Mouse (Mus musculus): ENCODE measurements at regions not wholly inside any gene's neighbourhood (a gene's known extent, or its start where the extent isn't known, plus 50 kb on each side); places are given as distances from the start of the nearest gene placed in this dataset.
A peak's percentile ranks its signal among the peaks of the same experiment; 100 is the strongest.

DNA sequence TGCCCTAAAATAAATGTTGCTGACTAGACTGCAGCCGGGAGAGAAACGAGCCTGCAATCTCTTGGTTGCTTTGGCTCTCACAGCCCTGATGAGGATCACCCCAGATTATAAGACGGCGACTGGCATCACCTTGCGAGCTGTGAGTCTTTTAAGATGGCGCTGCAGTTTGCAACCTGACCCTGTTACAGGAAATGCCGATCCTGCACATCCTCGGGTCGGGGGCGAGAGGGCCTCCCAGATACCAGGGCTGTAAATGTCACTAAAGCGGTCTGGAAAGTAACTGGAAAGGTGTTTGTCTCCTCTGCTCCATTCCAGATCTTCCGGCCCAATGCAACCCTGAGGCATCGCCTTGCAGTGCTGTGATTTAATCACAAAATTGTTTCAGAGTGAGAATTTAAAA, 53.4 kb downstream of the Cartpt start:
- intact Hi-C loops (cut with DNase I): no loop called here
- no peak for DNase-seq

DNA sequence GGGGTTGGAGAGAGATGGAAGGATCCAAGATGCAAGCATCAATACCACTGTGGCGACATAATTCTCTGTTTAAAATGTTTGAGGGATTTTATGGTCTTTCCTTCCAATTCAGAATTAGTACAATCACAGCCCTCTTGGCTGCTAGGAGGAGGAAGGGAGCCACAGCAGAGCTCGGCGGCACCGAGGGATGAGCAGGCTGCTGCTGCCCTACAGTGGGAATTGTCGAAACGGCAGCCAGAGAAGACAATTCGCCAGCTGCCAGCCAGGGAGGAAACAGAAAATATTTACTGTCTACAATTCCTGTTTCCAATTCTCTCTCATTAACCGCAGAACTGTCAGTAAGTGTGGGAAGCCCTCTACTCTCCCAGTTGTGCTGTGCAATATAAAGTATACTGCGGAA, 58.3 kb downstream of the Cartpt start:
- no peak for DNase-seq

DNA sequence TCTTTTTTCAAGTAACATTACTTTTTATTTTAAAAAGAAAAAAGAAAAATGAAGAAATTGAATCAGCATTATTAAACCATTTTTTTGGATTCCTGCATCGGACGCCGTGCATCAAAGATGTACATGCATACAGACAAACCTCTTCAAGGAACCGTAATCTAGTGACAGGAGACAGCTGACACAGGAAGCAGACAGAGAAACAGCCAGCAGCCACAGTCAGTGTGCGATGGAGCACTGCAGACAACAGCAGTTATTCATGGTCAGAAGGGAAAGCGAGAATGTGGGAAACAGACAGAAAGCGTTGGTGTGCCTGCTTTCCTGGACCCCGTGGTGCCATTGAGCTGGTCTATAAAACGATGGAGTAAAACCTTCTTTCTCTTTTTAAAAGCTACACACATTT, 61.4 kb downstream of the Cartpt start:
- intact Hi-C loops (cut with DNase I): loop anchor here (5.0 to 10.0 kb wide), 3 partner anchors 325 to 695 kb away; partner anchors contain the start of gene Map1b
- no peak for DNase-seq

More for the DNA sequence above, 58.3 kb downstream of the Cartpt start:
- intact Hi-C loops (cut with DNase I): loop anchor here (2.0 kb wide), 1 partner anchor 488 kb away; no protein-coding TSS in a partner anchor

DNA sequence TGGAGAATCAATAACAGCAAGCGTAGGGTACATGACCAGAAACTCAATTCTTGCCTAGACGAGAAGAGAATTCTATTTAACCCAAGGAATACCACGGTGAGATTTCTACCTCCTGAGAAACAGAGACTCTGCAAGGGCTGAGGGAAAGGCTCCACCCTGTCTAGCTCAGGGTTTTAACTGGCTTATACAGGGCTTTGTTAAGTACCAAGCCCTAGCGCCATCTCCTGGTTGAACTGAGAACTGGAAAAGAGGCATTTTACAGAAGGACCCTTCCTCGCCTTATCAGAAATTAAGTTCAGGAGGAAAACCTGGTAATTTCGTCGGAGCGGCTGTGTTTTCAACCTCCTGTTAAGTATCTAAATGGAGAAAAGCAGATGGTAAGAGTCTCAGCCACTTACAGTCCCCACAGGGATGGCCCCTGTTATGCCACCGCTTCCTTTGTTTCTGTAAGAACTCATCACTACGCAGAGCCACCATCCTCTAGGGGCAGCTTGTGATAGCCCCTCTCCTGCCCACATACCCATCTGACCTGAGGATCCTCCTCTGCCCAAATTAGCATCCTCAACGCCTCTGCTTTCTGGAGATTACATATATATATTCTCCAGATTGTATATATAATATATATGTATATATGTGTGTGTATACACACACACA, 63.0 kb downstream of the Cartpt start:
- intact Hi-C loops (cut with DNase I): loop anchor here (2.0 to 10.0 kb wide), 4 partner anchors 323 to 693 kb away; partner anchors contain the start of gene Map1b
- DNase-seq: peak; percentile 21 to 52

DNA sequence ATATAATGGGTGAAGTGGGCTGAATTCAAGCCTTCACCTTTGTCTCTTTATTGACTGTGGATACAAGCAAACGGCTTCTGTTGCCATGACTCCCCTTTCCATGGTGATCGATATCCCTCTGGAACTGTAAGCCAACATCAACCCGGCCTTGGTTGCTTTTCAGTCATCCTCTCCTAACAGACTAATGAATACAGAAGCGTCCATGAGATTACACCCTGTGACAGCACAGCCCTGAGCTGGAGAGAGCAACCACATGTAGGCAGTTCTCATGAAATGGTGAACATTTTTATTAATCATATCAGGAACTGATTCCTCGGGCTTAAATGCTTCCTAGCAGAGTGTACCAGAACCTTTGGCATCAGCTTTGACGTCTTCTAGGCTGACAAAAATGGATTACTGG, 63.7 kb downstream of the Cartpt start:
- DNase-seq: no peak
- intact Hi-C loops (cut with DNase I): loop anchor here (2.0 to 10.0 kb wide), 4 partner anchors 322 to 692 kb away; partner anchors contain the start of gene Map1b

DNA sequence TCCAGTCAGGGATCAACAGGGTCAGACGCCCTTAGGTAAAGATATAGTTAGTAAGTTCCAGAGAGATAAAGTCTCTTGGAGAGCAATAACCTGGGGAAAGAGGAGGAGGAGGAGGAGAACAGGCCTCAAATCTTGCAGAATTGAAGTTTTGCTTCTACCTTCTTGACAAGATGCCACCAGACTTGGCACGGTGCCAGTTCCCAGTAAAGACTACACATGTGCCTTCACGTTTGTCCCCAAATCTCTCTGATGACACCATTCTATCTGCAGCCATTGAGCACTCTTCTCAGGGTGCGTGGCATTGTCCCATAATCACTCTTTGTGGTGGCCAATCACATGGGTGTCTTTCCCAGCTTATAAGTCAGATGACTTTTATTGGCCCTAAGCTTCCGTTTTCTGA, 64.3 kb downstream of the Cartpt start:
- intact Hi-C loops (cut with DNase I): loop anchor here (2.0 to 10.0 kb wide), 4 partner anchors 322 to 692 kb away; partner anchors contain the start of gene Map1b
- no peak for DNase-seq

DNA sequence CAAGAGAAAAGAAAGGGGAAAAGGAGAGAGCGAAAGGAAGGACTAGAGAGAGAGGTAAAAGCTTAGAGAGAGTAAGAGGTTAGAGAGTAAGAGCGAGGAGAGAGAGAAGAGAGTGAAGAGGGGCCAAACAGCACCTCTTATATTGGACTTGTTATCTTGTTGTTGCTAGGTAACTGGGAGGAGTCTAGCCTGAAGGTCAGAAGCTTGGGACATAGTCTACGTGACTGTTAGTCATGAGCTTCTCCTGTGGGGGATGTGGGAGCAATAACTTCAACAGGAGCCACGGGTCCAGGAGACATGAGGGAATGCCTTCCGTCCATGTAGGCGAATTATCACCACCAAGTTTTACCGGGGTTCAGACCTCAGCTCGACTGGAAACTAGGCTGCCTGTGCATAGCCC, 65.4 kb downstream of the Cartpt start:
- no peak for DNase-seq
- intact Hi-C loops (cut with DNase I): loop anchor here (5.0 to 10.0 kb wide), 3 partner anchors 321 to 691 kb away; partner anchors contain the start of gene Map1b

DNA sequence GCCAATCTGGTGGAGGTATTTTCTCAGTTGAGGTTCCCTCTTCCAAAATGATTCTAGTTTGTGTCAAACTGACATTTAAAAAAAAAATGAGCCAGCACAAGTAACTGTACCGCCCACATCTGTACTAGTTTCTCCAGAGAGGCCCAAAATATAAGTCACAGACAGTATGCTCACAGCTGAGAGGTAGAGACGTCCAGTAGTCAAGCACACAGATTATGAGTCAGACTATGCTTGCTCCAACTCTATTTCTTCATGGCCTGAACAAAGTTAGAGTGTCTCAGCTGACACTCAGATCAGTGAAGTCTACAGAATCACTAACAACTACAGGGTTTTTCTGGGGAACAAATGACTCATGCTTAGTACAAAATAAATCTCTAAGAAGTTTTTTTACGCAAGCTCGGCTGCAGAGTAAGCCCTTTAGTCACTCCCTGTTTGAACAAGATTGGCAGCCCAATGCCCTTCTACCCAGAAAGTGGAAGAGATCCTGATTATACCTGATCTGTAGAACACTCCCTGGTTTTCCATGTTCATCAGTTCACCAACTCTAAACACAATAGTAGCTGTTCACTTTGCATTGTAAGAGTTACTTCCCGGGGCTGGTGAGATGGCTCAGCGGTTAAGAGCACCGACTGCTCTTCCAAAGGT, 70.7 kb downstream of the Cartpt start:
- DNase-seq: no peak
- intact Hi-C loops (cut with DNase I): loop anchor here (10.0 kb wide), 2 partner anchors 315 to 685 kb away; partner anchors contain the start of gene Map1b

DNA sequence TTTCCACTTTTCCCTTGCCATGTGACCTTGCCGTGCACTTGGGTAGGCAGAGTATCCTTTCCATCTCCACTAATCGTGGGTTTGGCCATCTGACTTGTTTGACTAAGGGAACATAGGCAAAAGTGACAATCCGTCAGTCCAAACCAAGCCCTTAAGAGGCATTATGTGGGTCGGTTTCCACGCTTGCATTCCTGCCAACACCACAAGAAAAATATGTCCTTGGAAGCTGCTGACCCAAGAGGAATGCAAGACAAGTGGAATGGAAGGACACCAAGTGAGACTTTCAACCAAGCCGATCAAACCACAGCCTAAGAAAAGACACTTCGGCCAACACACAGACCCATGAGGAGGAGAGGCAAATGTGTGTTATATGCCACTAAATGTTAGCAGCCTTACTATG, 73.3 kb downstream of the Cartpt start:
- intact Hi-C loops (cut with DNase I): no loop called here
- DNase-seq: no peak

DNA sequence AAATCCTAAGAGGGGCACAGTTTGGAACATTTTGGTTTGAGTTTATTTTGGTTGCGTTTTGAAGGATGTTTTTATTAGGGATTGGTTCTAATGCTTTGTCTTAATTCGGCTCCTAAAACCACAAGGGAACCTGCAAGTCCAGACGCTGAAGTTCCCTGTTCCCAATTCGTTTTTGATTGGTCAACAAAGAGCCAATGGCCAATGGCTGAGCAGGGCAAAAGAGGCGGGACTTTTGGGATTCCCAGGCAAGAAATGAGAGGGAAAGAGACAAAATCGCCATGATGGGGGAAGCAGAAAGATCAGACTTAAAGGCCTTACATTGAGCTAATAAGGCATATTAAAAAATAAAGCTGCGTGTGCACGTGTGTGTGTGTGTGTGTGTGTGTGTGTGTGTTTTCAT, 76.3 kb downstream of the Cartpt start:
- intact Hi-C loops (cut with DNase I): no loop called here

DNA sequence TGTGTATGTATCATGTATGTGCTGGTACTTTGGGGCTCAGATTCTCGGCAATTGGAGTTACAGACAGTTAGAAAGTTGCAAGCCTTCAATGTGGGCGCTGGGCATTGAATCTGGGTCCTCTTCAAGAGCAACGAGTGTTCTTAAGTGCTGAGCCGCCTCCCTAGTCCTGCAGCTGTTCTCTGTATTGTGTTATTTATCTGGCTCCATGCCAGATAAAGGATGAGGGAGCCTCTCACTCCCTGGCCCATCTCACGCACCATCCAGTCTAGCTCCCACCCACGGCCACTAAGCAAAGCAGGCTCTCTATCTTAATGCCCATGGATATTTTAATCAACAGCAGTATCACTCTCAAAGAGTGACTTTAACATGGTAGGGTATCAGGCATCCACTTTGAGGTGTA, 84.2 kb downstream of the Cartpt start:
- intact Hi-C loops (cut with DNase I): no loop called here
- DNase-seq: no peak

More for the DNA sequence above, 76.3 kb downstream of the Cartpt start:
- no peak for DNase-seq

DNA sequence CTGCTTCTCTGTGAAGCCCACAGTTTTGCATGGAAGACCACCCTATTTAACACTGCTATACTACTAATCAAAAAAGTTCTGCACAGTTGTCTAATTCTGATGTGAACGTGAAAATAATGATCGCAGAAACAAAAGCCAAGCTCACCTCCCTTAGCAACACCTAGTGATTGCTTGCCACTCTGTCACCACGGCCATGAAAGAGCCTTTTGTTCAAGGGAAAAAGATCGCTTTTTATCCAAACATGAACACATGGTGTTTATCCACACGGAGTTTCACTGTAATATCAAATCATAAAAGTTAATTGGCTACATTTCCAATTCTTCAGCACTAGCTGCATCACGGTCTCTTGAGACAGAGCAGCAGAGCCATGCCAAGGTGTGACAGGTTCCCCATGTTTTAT, 85.1 kb downstream of the Cartpt start:
- no peak for DNase-seq
- intact Hi-C loops (cut with DNase I): no loop called here

DNA sequence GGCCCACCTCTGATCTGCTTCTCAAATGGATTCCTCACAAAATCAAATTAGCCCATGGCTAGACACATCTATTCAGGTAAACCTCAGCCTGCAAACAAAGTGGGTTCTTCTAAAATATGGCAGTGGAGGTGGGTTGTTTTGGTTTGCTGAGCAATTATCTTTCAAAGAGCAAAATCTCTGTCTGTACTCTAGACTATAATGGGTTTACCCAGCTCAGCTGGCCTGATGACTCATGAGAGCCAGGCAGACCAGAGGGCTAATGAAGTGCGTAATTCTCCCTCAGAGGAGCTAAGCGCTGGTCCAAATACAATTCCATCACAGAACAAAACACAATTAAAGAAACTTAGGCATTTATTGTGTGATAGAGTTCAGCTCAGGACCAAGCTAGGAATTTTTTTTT, 86.1 kb downstream of the Cartpt start:
- intact Hi-C loops (cut with DNase I): no loop called here
- no peak for DNase-seq

DNA sequence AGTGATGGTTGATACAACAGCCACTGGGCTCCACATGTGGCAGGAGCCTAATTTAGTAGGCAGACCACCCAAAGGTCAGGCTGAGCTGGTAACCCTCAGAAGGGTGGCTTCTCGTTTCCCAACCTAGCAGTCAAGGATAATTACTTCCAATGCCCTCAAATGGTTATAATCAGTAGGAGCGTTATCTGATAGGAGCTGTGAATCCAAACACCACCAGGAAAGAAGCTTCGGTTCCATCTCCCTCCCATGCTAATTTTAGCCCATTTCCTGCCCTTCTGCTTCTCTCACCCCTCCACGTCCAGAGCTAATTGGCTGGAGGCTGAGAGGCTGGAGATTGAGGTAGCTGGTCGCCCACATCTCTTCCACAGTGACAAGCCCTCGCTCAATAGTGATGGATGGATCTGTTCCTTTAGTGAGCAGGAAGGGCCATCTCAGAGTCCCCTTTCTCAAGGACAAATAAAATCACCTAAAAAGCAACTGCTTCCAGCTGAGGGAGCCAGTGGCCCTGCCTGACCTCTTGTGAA, 86.8 kb downstream of the Cartpt start:
- no peak for DNase-seq
- intact Hi-C loops (cut with DNase I): no loop called here

DNA sequence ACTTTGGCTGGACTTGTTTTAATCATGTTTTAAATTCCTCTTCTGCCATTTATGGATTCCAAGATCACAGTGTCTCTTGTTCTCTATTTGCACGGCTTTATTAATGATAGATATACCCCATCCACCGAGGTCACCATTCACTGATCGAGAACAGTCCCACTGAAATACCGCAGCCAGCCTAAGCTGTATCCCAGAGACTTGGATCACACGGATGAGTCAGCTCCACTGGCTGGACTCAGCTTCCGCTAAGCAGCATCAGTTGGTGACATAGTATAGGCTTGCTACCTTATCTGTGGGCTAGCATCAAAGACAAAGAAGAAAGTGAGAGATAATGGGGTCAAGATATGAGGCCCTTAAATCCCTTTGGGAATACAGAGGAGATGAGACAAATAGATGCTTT, 106.4 kb downstream of the Cartpt start:
- no peak for DNase-seq
- intact Hi-C loops (cut with DNase I): no loop called here

DNA sequence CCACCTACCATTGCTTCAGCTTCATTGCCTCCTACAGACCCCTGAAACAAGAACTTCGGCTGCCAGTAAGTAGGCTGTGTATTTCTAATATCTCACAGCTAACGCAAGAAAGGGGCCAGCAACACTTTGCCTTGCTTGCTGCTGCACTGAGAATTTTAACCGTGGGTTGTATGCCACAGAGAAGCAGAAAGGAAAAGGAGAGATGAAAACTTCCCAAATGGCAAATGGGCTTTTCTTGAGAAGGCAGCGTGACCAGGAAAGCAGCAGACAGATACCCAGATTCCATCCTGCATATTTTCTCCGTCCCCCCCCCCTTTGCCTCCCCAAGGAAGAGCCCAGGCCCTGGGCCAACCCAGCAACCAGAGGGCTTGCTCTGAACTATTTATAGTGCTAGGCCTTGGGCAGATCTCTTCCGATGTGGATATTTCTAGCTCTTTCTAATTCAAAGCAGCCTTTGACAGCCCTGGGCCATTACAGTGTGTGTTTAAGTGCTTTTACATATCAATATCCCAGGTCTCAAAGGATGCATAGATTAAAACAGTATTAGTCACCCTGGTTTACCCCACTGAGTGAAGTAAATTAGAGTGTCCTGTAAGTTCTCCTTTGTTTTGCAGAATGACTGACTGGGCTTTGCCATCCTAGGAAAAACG, 107.0 kb downstream of the Cartpt start:
- intact Hi-C loops (cut with DNase I): no loop called here
- DNase-seq: no peak

DNA sequence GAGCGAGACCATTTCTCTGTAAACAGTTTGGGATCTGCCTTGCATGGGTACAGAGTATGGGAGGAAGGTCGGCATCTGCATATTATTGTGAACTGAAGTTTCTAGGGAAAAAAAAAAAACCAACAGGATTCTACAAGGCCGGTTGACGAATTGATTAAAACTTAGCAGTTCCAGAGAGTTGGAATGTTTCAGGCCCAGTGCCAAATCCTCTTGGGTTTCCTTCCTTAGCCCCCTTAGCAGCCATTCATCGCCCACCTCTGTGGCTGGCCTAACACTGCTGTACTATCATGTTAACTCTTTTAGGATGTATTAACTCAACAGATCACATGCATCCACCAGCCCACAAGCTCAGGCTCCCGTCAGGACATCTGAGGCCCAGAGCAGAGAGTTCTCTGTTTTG, 107.9 kb downstream of the Cartpt start:
- no peak for DNase-seq
- intact Hi-C loops (cut with DNase I): no loop called here

DNA sequence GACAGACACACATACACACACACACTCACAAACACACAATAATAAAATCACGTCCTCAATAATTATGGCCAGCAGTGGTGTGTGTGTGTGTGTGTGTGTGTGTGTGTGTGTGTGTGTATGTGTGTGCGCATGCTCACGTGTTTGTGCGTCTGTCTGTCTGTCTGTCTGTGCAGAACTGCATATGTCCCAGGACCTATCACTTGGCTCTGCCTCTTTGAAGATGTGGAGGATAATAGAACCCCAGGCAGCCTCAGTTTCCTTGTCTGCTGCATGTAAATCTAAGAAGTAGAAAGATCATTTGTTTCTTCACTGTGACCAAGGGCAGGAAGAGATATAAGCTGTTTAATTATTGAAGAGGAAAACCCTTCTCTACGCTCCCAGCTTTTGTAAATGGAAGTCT, 109.9 kb downstream of the Cartpt start:
- DNase-seq: no peak
- intact Hi-C loops (cut with DNase I): no loop called here

DNA sequence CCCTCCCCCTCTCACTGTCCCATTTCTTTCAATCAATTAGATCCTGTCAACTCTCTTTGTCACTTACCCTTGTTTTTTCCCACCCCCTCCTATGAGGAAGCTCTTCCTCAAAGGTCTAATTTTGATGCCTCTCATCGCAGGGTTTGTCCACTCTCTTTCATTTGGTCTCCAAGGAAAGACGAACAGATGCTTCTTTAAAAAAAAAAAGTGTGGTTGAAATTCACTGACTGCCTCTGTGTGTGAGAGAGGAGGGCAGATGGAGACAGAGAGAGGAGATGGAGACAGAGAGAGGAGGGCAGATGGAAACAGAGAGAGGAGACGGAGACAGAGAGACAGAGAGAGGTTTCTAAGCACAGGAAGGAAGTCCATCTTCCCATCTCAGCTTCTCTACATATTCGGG, 113.1 kb downstream of the Cartpt start:
- intact Hi-C loops (cut with DNase I): no loop called here
- DNase-seq: no peak

DNA sequence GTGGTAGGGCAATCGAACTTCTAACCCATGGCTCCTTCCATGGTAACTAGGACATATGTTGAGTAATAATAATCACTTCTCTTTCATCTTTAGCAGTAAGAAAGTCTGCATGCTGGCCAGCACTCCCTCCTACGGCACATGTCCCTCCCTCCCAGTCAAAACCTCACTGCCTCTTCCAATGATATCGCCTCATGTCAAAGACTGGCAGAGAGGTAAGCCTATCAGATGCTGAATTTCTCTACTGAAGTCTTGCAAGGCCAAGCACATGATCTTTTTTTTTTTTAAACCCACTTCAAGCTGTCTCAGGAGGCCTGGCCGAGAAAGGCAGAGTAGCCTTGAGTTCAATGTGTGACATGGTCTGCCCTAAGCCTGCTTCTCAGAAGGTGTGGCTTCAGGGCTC, 115.5 kb downstream of the Cartpt start:
- intact Hi-C loops (cut with DNase I): no loop called here
- no peak for DNase-seq

DNA sequence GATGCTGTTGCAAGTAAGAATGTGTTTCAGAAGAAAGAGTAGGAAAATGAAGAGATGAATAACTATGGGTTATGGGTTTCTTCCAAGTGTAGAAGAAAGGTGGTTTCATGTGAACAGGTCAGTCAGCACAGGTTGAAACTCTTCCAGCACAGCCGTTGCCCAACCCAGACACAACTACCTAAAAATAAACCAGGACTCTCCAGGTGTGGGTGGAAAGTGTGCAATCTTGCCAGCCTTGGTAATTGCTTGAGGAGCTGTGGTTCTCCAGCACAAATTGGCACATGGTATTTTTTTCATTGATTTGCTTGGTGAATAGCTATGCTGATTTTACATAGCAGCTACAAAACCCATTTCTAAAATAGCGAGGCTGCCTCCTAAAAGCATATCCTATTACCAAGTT, 116.6 kb downstream of the Cartpt start:
- intact Hi-C loops (cut with DNase I): no loop called here
- no peak for DNase-seq
